19 mouse cellular contexts compared by ENCODE assay signal in the genomic region with DNA sequence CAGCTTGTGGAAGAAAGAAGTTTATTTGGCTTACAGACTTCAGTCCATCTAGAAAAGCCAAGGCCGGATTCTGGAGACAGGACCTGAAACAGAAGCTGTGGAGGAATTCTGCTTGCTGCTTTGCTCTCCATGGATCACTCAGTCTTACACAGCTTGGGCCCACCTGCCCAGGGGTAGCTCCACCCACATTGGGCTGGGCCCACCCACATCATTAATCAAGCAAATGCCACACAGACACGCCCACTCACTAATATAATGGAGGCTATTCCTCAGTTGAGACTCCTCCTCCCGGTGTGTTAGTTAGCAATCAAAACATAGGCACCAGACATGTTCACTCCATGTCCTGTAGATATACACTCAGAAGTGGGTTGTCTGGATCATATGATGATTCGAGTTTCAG. TPM values are rescaled to one million over a fixed set of nuclear protein-coding genes. Genes with fewer than 3 reads are reported as not detected.
DNase-seq lines count a peak whose midpoint lies in the region; ATAC-seq and TF ChIP-seq lines count a peak whose summit lies in the region.
"Had no signal": no experiment of that assay in that cellular context is flagged by ENCODE, and none has a peak within 500 bp of the region (broad histone marks: within the 10 kb centered on the region; RNA-seq: fewer than 3 reads in every experiment).

No protein-coding gene starts in this region.

- H3K36me3 ChIP-seq in neural tube, embryonic 11.5 days (ENCODE audit: control insufficient read depth, insufficient read depth, low read length): peaks cover 7% of the 10 kb centered on the region; the same call in 1 of the 2 replicates
- peaks cover 19% of the 10 kb centered on the region for H3K36me3 ChIP-seq in neural tube, embryonic 15.5 days
- H3K36me3 ChIP-seq in liver, embryonic 14.5 days (replicated peaks; ENCODE audit: control insufficient read depth, insufficient read depth, low read depth): peaks cover 35% of the 10 kb centered on the region
- H3K36me3 ChIP-seq in stomach, postnatal 0 days (ENCODE audit: control insufficient read depth, insufficient read depth, low read length): 0 out of 2 replicates have a peak, but pooled peaks cover 7% of the 10 kb centered on the region

- no peak overlapping the region for H3K4me2 ChIP-seq in neural tube, embryonic 11.5 days (ENCODE audit: low read depth)
- H3K4me2 ChIP-seq in neural tube, embryonic 15.5 days: no peak overlapping the region
- H3K4me2 ChIP-seq in liver, embryonic 14.5 days (ENCODE audit: low read depth): no peak overlapping the region
- H3K4me2 ChIP-seq in stomach, postnatal 0 days (replicated peaks; ENCODE audit: low read depth): no peak overlapping the region
- H3K4me2 ChIP-seq: midbrain, embryonic 12.5 days had no signal

- no peak for TF ChIP-seq POLR2A in cerebellum, adult 2 months (IDR thresholded peaks at IDR 0.05; ENCODE audit: borderline replicate concordance, insufficient read depth, low read length)

- 0 out of 2 replicates have a peak, but pooled peaks have one; percentile 53 for ATAC-seq in neural tube, embryonic 11.5 days (ENCODE audit: insufficient read depth, low FRiP score, low TSS enrichment)
- no peak for ATAC-seq in neural tube, embryonic 15.5 days (ENCODE audit: low FRiP score)
- peak; percentile 58; the same call in 1 of the 2 replicates for ATAC-seq in liver, embryonic 14.5 days (ENCODE audit: insufficient read depth)
- peak; percentile 60; the same call in 1 of the 2 replicates for ATAC-seq in stomach, postnatal 0 days (ENCODE audit: low FRiP score, low TSS enrichment)

- H3K9ac ChIP-seq in neural tube, embryonic 11.5 days (ENCODE audit: low read length): no peak overlapping the region
- H3K9ac ChIP-seq in neural tube, embryonic 15.5 days (replicated peaks): no peak overlapping the region
- H3K9ac ChIP-seq in liver, embryonic 14.5 days (replicated peaks): no peak overlapping the region
- no peak overlapping the region for H3K9ac ChIP-seq in stomach, postnatal 0 days (ENCODE audit: low read length)
- H3K9ac ChIP-seq: midbrain, embryonic 12.5 days had no signal

- H3K9me3 ChIP-seq in neural tube, embryonic 11.5 days (ENCODE audit: control insufficient read depth, low read length): no peaks in the 10 kb centered on the region
- H3K9me3 ChIP-seq in neural tube, embryonic 15.5 days (replicated peaks): no peaks in the 10 kb centered on the region
- H3K9me3 ChIP-seq in liver, embryonic 14.5 days (ENCODE audit: control insufficient read depth, low read length): no peaks in the 10 kb centered on the region
- H3K9me3 ChIP-seq in stomach, postnatal 0 days (ENCODE audit: control insufficient read depth, low read length): no peaks in the 10 kb centered on the region
- H3K9me3 ChIP-seq: heart, embryonic 10.5 days; midbrain, embryonic 12.5 days had no signal

- no peaks in the 10 kb centered on the region for H3K27me3 ChIP-seq in neural tube, embryonic 11.5 days (ENCODE audit: control insufficient read depth, insufficient read depth, low read length)
- no peaks in the 10 kb centered on the region for H3K27me3 ChIP-seq in neural tube, embryonic 15.5 days (replicated peaks)
- no peaks in the 10 kb centered on the region for H3K27me3 ChIP-seq in liver, embryonic 14.5 days (ENCODE audit: control insufficient read depth, insufficient read depth, low read length)
- H3K27me3 ChIP-seq in stomach, postnatal 0 days (ENCODE audit: control insufficient read depth, insufficient read depth, low read length): no peaks in the 10 kb centered on the region
- no peaks in the 10 kb centered on the region for H3K27me3 ChIP-seq in cerebellum, adult 2 months (ENCODE audit: control insufficient read depth, insufficient read depth, low read length)
- H3K27me3 ChIP-seq: midbrain, embryonic 12.5 days had no signal

- no peak overlapping the region for H3K4me3 ChIP-seq in neural tube, embryonic 11.5 days (ENCODE audit: low read depth, low read length)
- H3K4me3 ChIP-seq in neural tube, embryonic 15.5 days (replicated peaks): no peak overlapping the region
- no peak overlapping the region for H3K4me3 ChIP-seq in liver, embryonic 14.5 days (ENCODE audit: insufficient read depth in 1 of 2, low read depth in 2 of 2, low read length in 2 of 2)
- no peak overlapping the region for H3K4me3 ChIP-seq in stomach, postnatal 0 days (ENCODE audit: low read depth, low read length)
- no peak overlapping the region for H3K4me3 ChIP-seq in cerebellum, adult 2 months (replicated peaks; ENCODE audit: insufficient read depth, low read depth, low read length)
- H3K4me3 ChIP-seq: heart, embryonic 10.5 days; midbrain, embryonic 12.5 days had no signal

- 81% methylated on average over 4 of the region's 4 CpGs for WGBS in neural tube, embryonic 11.5 days
- 86% methylated on average over 4 of the region's 4 CpGs for WGBS in neural tube, embryonic 15.5 days
- WGBS in liver, embryonic 14.5 days (ENCODE audit: insufficient replicate concordance): 79% methylated on average over 4 of the region's 4 CpGs
- 80% methylated on average over 4 of the region's 4 CpGs for WGBS in stomach, postnatal 0 days
- WGBS in cerebellum, adult 2 months: 90% methylated on average over 4 of the region's 4 CpGs

- no peak for TF ChIP-seq CTCF in liver, embryonic 14.5 days (IDR thresholded peaks at IDR 0.05; ENCODE audit: low read depth)
- no peak for TF ChIP-seq CTCF in stomach, postnatal 0 days (IDR thresholded peaks at IDR 0.05; ENCODE audit: low read depth)
- no peak for TF ChIP-seq CTCF in cerebellum, adult 2 months (IDR thresholded peaks at IDR 0.05; ENCODE audit: borderline replicate concordance, insufficient read depth, low read depth, low read length)

- intact Hi-C loops in heart, postnatal 14 days (cut with DNase I): no loop called here

- H3K4me1 ChIP-seq in neural tube, embryonic 11.5 days (ENCODE audit: control insufficient read depth, insufficient read depth, low read length): no peaks in the 10 kb centered on the region
- no peaks in the 10 kb centered on the region for H3K4me1 ChIP-seq in neural tube, embryonic 15.5 days
- no peaks in the 10 kb centered on the region for H3K4me1 ChIP-seq in liver, embryonic 14.5 days (replicated peaks; ENCODE audit: control insufficient read depth in 2 of 2, insufficient read depth in 2 of 2, low read length in 1 of 2)
- H3K4me1 ChIP-seq in stomach, postnatal 0 days (replicated peaks; ENCODE audit: control insufficient read depth, insufficient read depth): no peaks in the 10 kb centered on the region
- H3K4me1 ChIP-seq in cerebellum, adult 2 months (ENCODE audit: control insufficient read depth, insufficient read depth, low read length): no peaks in the 10 kb centered on the region
- H3K4me1 ChIP-seq: heart, embryonic 10.5 days; midbrain, embryonic 12.5 days had no signal

- peak; percentile 82 for DNase-seq in heart, adult 11 months
- DNase-seq in heart, postnatal 14 days: no peak
- no peak for DNase-seq in neural tube, embryonic 11.5 days (ENCODE audit: low spot score)
- no peak for DNase-seq in liver, embryonic 14.5 days (ENCODE audit: low read depth in 3 of 3, low spot score in 3 of 3)
- no peak for DNase-seq in stomach, postnatal 0 days (ENCODE audit: low spot score)
- no peak for DNase-seq in thymus, postnatal 10 days (ENCODE audit: low spot score in 2 of 2)
- no peak for DNase-seq in cerebellum, adult 2 months
- DNase-seq: adrenal gland, adult 2 months; cerebellum, adult 9-10 months; heart, postnatal 36 days; kidney, adult 18-20 months; kidney, postnatal 4 days; layer of hippocampus, postnatal 36 days; left cerebral cortex, postnatal 4 days; lung, adult 18-20 months; lung, postnatal 36 days had no signal

- no peak overlapping the region for H3K27ac ChIP-seq in neural tube, embryonic 11.5 days (ENCODE audit: low read depth, low read length)
- H3K27ac ChIP-seq in neural tube, embryonic 15.5 days (replicated peaks): no peak overlapping the region
- H3K27ac ChIP-seq in liver, embryonic 14.5 days: no peak overlapping the region
- H3K27ac ChIP-seq in stomach, postnatal 0 days (replicated peaks): no peak overlapping the region
- no peak overlapping the region for H3K27ac ChIP-seq in cerebellum, adult 2 months (ENCODE audit: insufficient read depth, low read length)
- H3K27ac ChIP-seq: heart, embryonic 10.5 days; midbrain, embryonic 12.5 days had no signal

- no peak for TF ChIP-seq EP300 in liver, embryonic 14.5 days (IDR thresholded peaks at IDR 0.05; ENCODE audit: low read depth)
- TF ChIP-seq EP300 in stomach, postnatal 0 days (optimal IDR thresholded peaks at IDR 0.05): no peak

RNA-seq across cellular contexts. Expression of a gene that starts 36.6 kb away (rescaled TPM):
- total RNA-seq in heart, postnatal 14 days (2021): 10 to 100 TPM; 24.9 to 25.2 TPM
- polyA plus RNA-seq in neural tube, embryonic 11.5 days (2014; fragmentation: Nextera tagmentation; extraction: Ambion mirVana): 35.9 and 39.0 TPM in 2 replicates
- polyA plus RNA-seq in neural tube, embryonic 15.5 days (2015; fragmentation: Nextera tagmentation; extraction: Ambion mirVana): 21.9 and 26.6 TPM in 2 replicates
- polyA plus RNA-seq in liver, embryonic 14.5 days (2012; rRNA removed): 11.1 and 19.7 TPM in 2 replicates
- 49.9 and 51.6 TPM in 2 replicates for polyA plus RNA-seq in liver, embryonic 14.5 days (2014; fragmentation: Nextera tagmentation; extraction: Ambion mirVana)
- 95.4 and 99.6 TPM in 2 replicates for polyA plus RNA-seq in stomach, postnatal 0 days (2015; fragmentation: Nextera tagmentation; extraction: Ambion mirVana)
- 24.0 and 24.8 TPM in 2 replicates for polyA plus RNA-seq in cerebellum, adult 2 months (2012; rRNA removed)
